Mouse (Mus musculus) brain, embryonic 14.5 days (tissue): Measurements from ENCODE around the gene Cct7.

ENCODE experiments used
- CTCF ChIP-seq: fragments of 200-500 bp; IDR thresholded peaks from 2 replicates; pipeline ENCODE4 v1.5.1; 2012; ENCODE audit warnings: inconsistent platforms, mild to moderate bottlenecking, moderate library complexity, borderline replicate concordance; ENCODE audit not compliant: insufficient read depth, insufficient read length; ENCODE audit errors: extremely low read depth
- POLR2A ChIP-seq: fragments of 200-500 bp; IDR thresholded peaks from 2 replicates; pipeline ENCODE4 v1.6.1; 2012; ENCODE audit warnings: mild to moderate bottlenecking, inconsistent platforms, borderline replicate concordance; ENCODE audit not compliant: poor library complexity, insufficient read depth, insufficient read length, severe bottlenecking; ENCODE audit errors: extremely low read depth

GRCm38 (mm10) chr6:85431274-85431841 lies 20.0 kb upstream of the Cct7 start:
- TF ChIP-seq CTCF (no peak), POLR2A (no peak)
